Comparison of ENCODE assay signal across 17 mouse cellular contexts in the genomic region with DNA sequence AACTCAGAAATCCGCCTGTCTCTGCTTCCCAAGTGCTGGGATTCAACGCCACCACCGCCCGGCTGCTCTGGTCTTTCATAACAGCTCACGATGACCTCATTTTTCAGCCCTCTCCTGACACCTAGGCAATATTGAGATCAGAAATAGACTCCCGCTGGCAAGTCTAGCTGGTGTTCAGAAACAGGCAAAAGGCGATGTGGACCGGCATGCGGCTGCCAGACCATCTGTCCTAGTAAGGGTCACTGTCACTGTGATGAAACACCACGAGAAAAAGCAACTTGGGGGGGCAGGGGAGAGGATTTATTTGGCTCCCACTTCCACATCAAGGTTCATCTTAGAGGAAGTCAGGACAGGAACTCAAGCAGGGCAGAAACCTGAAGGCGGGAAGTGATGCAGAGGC.
"Had no signal": no experiment of that assay in that cellular context is flagged by ENCODE, and none has a peak within 500 bp of the region (broad histone marks: within the 10 kb centered on the region; RNA-seq: fewer than 3 reads in every experiment).

No protein-coding gene starts in this region.

- H3K9me3 ChIP-seq: liver, embryonic 15.5 days had no signal

- H3K9ac ChIP-seq: limb, embryonic 13.5 days; liver, embryonic 12.5 days; liver, embryonic 15.5 days; midbrain, embryonic 13.5 days had no signal

- H3K4me1 ChIP-seq: limb, embryonic 13.5 days; midbrain, embryonic 13.5 days had no signal

- ATAC-seq: liver, embryonic 12.5 days; midbrain, embryonic 13.5 days; midbrain, embryonic 16.5 days had no signal

- H3K36me3 ChIP-seq: limb, embryonic 10.5 days; limb, embryonic 13.5 days; liver, embryonic 12.5 days; liver, embryonic 15.5 days; midbrain, embryonic 13.5 days had no signal

- H3K27me3 ChIP-seq: limb, embryonic 13.5 days; midbrain, embryonic 13.5 days had no signal

- H3K27ac ChIP-seq: layer of hippocampus, adult 2 months; limb, embryonic 10.5 days; limb, embryonic 13.5 days; liver, embryonic 12.5 days; liver, embryonic 15.5 days; midbrain, embryonic 13.5 days; stomach, postnatal 0 days had no signal

- H3K4me3 ChIP-seq: layer of hippocampus, adult 2 months; limb, embryonic 10.5 days; limb, embryonic 13.5 days; liver, embryonic 12.5 days; liver, embryonic 15.5 days; midbrain, embryonic 13.5 days had no signal

- DNase-seq: kidney, postnatal 14 days; kidney, postnatal 4 days; layer of hippocampus, adult 9-11 months; lung, adult 2 months; lung, postnatal 14 days; lung, postnatal 4 days; thymus, adult 2 months; thymus, postnatal 14 days; thymus, postnatal 4 days had no signal

- H3K4me2 ChIP-seq: limb, embryonic 13.5 days; liver, embryonic 12.5 days; liver, embryonic 15.5 days; midbrain, embryonic 13.5 days had no signal
